Mouse (Mus musculus) liver, embryonic 15.5 days (tissue): ENCODE measurements around the gene Pibf1. TPM values are rescaled to one million over a fixed set of nuclear protein-coding genes. Genes with fewer than 3 reads are reported as not detected.

ENCODE experiments used
- ATAC-seq: fragments of 200-750 bp; cut with Nextera tagmentation; 2 replicates; pipeline ENCODE4 v1.8.0; 2017; ENCODE audit warnings: moderate number of reproducible peaks, mild to moderate bottlenecking, moderate library complexity; ENCODE audit not compliant: insufficient read depth
- H3K27ac ChIP-seq: fragments of 300-500 bp; sonication (generic); replicated peaks from 2 replicates; pipeline ENCODE4 v1.5.1; 2015; ENCODE audit warnings: mild to moderate bottlenecking, inconsistent platforms
- H3K27me3 ChIP-seq: fragments of 300-500 bp; sonication (generic); 2 replicates; pipeline ENCODE4 v1.6.1; 2015; ENCODE audit warnings: mild to moderate bottlenecking, inconsistent platforms
- H3K36me3 ChIP-seq: fragments of 300-500 bp; sonication (generic); replicated peaks from 2 replicates; pipeline ENCODE4 v1.6.1; 2015; ENCODE audit warnings: moderate library complexity, mild to moderate bottlenecking, inconsistent platforms
- H3K4me1 ChIP-seq: fragments of 300-500 bp; sonication (generic); replicated peaks from 2 replicates; pipeline ENCODE4 v1.6.1; 2015; ENCODE audit warnings: inconsistent platforms
- H3K4me2 ChIP-seq: fragments of 300-500 bp; sonication (generic); 2 replicates; pipeline ENCODE4 v1.6.1; 2015; ENCODE audit warnings: moderate library complexity, mild to moderate bottlenecking, inconsistent platforms
- H3K4me3 ChIP-seq: fragments of 300-500 bp; sonication (generic); replicated peaks from 2 replicates; pipeline ENCODE4 v1.5.1; 2015; ENCODE audit warnings: mild to moderate bottlenecking, inconsistent platforms
- H3K9ac ChIP-seq: fragments of 300-500 bp; sonication (generic); 2 replicates; pipeline ENCODE4 v1.6.1; 2015; ENCODE audit warnings: moderate library complexity, mild to moderate bottlenecking, inconsistent platforms
- H3K9me3 ChIP-seq: fragments of 300-500 bp; sonication (generic); replicated peaks from 2 replicates; pipeline ENCODE4 v1.6.1; 2016; ENCODE audit warnings: inconsistent platforms
- WGBS: fragments of 180-500 bp; shearing (Covaris S2); methylation state at CpG from one replicate; pipeline ENCODE4 v1.1.7; 2015; ENCODE audit warnings: mixed read lengths; ENCODE audit not compliant: insufficient replicate concordance; 5-methylcytosine and 5-hydroxymethylcytosine counted together
- polyA plus RNA-seq: library from polyadenylated mRNA; unstranded; fragments of >200 nt; fragmentation: Nextera tagmentation; extraction: Ambion mirVana; gene quantifications from 2 replicates; pipeline ENCODE4 v1.2.1, GENCODE M21; 2015

Pibf1 gene
- polyA plus RNA-seq, 1 experiment from 2014 or later, result 5.2 TPM

GRCm38 (mm10) chr14:99107631-99108187 is 8.5 kb downstream of the Pibf1 start:
- Histone ChIP-seq H3K9me3 (no peaks in the 10 kb centered on the region), H3K4me2 (no peak overlapping the region), H3K9ac (no peak overlapping the region), H3K36me3 (peaks cover 43% of the 10 kb centered on the region), H3K27ac (no peak overlapping the region), H3K4me1 (0 out of 2 replicates have a peak, but pooled peaks cover 4% of the 10 kb centered on the region), H3K27me3 (no peaks in the 10 kb centered on the region), H3K4me3 (no peak overlapping the region)
- ATAC-seq, result no peak
- 68% methylated on average over 2 of the region's 2 CpGs for WGBS

DNA sequence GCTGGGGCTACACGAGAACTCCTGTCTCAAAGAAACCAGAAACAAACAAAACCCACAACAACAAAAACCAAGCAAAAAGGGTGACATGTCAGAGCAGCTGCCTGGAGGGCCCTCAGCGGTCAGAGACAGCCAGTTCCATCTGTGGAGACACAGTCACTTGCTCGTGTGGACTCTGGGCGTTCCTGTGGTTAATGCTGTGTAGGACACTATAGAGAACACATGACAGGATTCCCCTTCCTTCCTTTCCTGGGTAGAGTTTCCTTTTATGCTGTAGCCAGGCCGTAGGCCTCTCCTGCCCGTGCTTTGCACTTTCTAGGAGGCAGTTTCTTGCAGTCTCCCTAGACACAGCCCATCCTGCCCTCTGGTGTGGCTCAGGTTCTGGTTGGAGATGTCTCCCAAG is 9.5 kb downstream of the Pibf1 start:
- ATAC-seq, result peak; percentile 42; the same call in 1 of the 2 replicates
- 38% methylated on average over 6 of the region's 6 CpGs for WGBS
- 0 out of 2 replicates have a peak, but pooled peaks cover 4% of the 10 kb centered on the region for H3K4me1 ChIP-seq

DNA sequence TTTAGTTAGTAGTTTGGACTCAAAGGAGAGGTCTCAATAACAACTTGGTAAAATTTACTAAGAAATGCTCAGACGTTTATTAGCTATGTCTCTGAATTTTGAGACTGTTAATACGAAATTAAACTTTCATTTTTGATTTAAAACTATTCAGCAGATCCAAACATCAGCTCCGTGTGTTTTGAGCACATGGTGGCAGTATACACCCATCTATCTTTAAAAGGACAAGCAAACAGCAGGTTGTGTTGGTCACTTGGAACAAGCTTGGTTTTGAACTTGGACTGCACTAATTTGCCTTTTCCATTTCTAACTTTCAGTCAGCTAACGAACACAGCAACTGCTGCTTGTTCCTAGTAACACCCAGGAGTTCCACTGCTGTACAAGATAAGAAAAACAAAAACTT is 18.4 kb downstream of the Pibf1 start:
- no peak for ATAC-seq
- WGBS, result 54% methylated on average over 4 of the region's 4 CpGs

More for the DNA sequence above, 9.5 kb downstream of the Pibf1 start:
- Histone ChIP-seq H3K27ac (no peak overlapping the region), H3K36me3 (peaks cover 41% of the 10 kb centered on the region), H3K9me3 (no peaks in the 10 kb centered on the region), H3K9ac (no peak overlapping the region), H3K4me2 (no peak overlapping the region), H3K4me3 (no peak overlapping the region), H3K27me3 (no peaks in the 10 kb centered on the region)

GRCm38 (mm10) chr14:99121584-99122339 is 22.5 kb downstream of the Pibf1 start:
- Histone ChIP-seq H3K27me3 (no peaks in the 10 kb centered on the region), H3K9ac (no peak overlapping the region), H3K4me2 (no peak overlapping the region), H3K4me1 (no peaks in the 10 kb centered on the region), H3K4me3 (no peak overlapping the region), H3K36me3 (0 out of 2 replicates have a peak, but pooled peaks cover 4% of the 10 kb centered on the region), H3K9me3 (no peaks in the 10 kb centered on the region), H3K27ac (no peak overlapping the region)
- ATAC-seq, result no peak
- 80% methylated on average over 11 of the region's 11 CpGs for WGBS

More for the DNA sequence above, 18.4 kb downstream of the Pibf1 start:
- no peaks in the 10 kb centered on the region for H3K4me1 ChIP-seq
- H3K9ac ChIP-seq, result no peak overlapping the region
- no peak overlapping the region for H3K4me2 ChIP-seq
- H3K36me3 ChIP-seq, result peaks cover 14% of the 10 kb centered on the region; the same call in 1 of the 2 replicates
- H3K27me3 ChIP-seq, result no peaks in the 10 kb centered on the region
- no peak overlapping the region for H3K4me3 ChIP-seq
- no peak overlapping the region for H3K27ac ChIP-seq
- no peaks in the 10 kb centered on the region for H3K9me3 ChIP-seq

DNA sequence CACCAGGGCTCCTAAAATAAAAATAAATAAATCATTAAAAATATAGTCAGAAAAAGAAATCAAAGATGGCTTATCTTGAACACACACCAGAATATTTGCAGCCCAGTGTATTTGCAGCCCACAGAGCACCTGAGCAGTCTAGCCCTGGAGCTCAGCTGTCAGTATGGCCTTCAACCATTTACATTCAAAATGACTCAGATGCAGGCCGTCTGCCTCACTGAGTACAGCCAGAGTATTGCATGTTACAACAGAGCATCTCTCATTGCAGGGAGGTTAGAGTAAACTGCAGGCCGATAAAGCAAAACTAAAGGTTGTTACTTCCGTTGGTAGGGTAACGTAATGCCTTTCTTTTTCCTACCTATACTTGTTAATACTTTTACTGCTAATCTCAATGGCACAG is 24.9 kb downstream of the Pibf1 start:
- WGBS, result 77% methylated on average over 4 of the region's 4 CpGs
- H3K27me3 ChIP-seq, result no peaks in the 10 kb centered on the region
- no peaks in the 10 kb centered on the region for H3K36me3 ChIP-seq
- no peaks in the 10 kb centered on the region for H3K9me3 ChIP-seq
- H3K4me1 ChIP-seq, result no peaks in the 10 kb centered on the region
- no peak overlapping the region for H3K9ac ChIP-seq
- H3K4me2 ChIP-seq, result no peak overlapping the region
- H3K27ac ChIP-seq, result no peak overlapping the region
- no peak overlapping the region for H3K4me3 ChIP-seq
- ATAC-seq, result no peak

- no peak for ATAC-seq
These were observed 27.5 kb downstream of the Pibf1 start for GRCm38 (mm10) chr14:99126713-99127112.

GRCm38 (mm10) chr14:99127509-99127908 is 28.3 kb downstream of the Pibf1 start:
- ATAC-seq, result no peak
- Histone ChIP-seq H3K4me3 (no peak overlapping the region), H3K27ac (no peak overlapping the region), H3K9me3 (no peaks in the 10 kb centered on the region), H3K9ac (no peak overlapping the region), H3K4me2 (no peak overlapping the region), H3K36me3 (no peaks in the 10 kb centered on the region), H3K27me3 (no peaks in the 10 kb centered on the region), H3K4me1 (no peaks in the 10 kb centered on the region)
- 62% methylated on average over 1 of the region's 1 CpGs for WGBS

More at GRCm38 (mm10) chr14:99126713-99127112, 27.5 kb downstream of the Pibf1 start:
- Histone ChIP-seq H3K4me1 (no peaks in the 10 kb centered on the region), H3K4me2 (no peak overlapping the region), H3K27me3 (no peaks in the 10 kb centered on the region), H3K4me3 (no peak overlapping the region), H3K27ac (no peak overlapping the region), H3K9me3 (no peaks in the 10 kb centered on the region), H3K9ac (no peak overlapping the region), H3K36me3 (no peaks in the 10 kb centered on the region)
- WGBS, result 68% methylated on average over 4 of the region's 4 CpGs

GRCm38 (mm10) chr14:99129050-99129449 is 29.8 kb downstream of the Pibf1 start:
- H3K4me3 ChIP-seq, result no peak overlapping the region
- no peaks in the 10 kb centered on the region for H3K27me3 ChIP-seq
- no peak overlapping the region for H3K9ac ChIP-seq
- no peak overlapping the region for H3K4me2 ChIP-seq
- ATAC-seq, result no peak
- H3K9me3 ChIP-seq, result no peaks in the 10 kb centered on the region
- peaks cover 3% of the 10 kb centered on the region; the same call in 1 of the 2 replicates for H3K36me3 ChIP-seq
- WGBS, result 67% methylated on average over 2 of the region's 2 CpGs
- H3K27ac ChIP-seq, result no peak overlapping the region
- H3K4me1 ChIP-seq, result no peaks in the 10 kb centered on the region

GRCm38 (mm10) chr14:99134048-99134447 is 34.8 kb downstream of the Pibf1 start:
- H3K4me3 ChIP-seq, result no peak overlapping the region
- no peak for ATAC-seq
- no peak overlapping the region for H3K4me2 ChIP-seq
- peaks cover 20% of the 10 kb centered on the region for H3K36me3 ChIP-seq
- H3K9ac ChIP-seq, result no peak overlapping the region
- no peaks in the 10 kb centered on the region for H3K9me3 ChIP-seq
- H3K4me1 ChIP-seq, result no peaks in the 10 kb centered on the region
- H3K27ac ChIP-seq, result no peak overlapping the region
- no peaks in the 10 kb centered on the region for H3K27me3 ChIP-seq
- WGBS, result 80% methylated on average over 2 of the region's 2 CpGs

DNA sequence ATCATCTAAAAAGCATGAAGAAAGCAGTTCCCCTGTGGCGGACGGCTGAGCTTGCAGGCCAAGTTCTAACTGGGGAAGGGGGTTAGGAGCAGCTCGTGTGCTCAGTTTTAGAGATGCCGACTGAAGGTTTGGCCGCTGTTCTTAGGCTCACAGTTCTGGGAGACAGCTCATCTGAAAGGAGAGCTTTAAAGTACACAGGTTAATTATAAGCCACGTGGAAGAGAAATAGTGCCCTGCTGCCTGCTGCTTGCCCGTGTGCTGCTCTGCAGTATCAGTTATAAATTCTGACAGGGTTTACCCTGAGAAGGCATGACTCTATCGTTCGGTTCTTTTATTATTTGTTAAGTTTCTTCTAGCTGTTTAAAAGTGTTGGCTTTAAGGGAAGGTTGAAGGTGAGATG is 36.5 kb downstream of the Pibf1 start:
- Histone ChIP-seq H3K27ac (no peak overlapping the region), H3K36me3 (peaks cover 20% of the 10 kb centered on the region), H3K9ac (no peak overlapping the region), H3K9me3 (no peaks in the 10 kb centered on the region), H3K27me3 (no peaks in the 10 kb centered on the region), H3K4me2 (no peak overlapping the region), H3K4me3 (no peak overlapping the region), H3K4me1 (no peaks in the 10 kb centered on the region)
- ATAC-seq, result no peak
- 83% methylated on average over 9 of the region's 9 CpGs for WGBS

DNA sequence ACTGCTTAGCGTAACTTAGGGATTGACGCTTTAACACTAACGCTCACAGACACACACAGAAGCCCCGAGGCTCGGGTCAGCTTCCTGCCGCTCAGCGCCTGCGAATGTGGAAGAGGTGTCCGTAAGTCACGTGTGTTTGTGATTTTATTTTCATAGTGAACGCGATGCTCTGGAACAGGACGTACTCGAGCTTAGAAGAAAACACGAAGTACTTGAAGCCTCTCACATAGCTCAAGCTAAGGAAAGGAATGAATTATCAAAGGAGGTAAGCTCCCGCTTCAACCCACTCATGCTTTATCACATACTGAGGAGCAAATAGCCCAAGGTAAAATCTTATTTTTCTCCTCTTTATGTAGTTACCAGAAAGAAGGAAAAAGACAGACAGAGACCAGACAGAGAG is 37.1 kb downstream of the Pibf1 start:
- no peak overlapping the region for H3K4me3 ChIP-seq
- no peaks in the 10 kb centered on the region for H3K27me3 ChIP-seq
- H3K27ac ChIP-seq, result no peak overlapping the region
- H3K4me1 ChIP-seq, result no peaks in the 10 kb centered on the region
- 90% methylated on average over 16 of the region's 16 CpGs for WGBS
- no peak for ATAC-seq
- H3K9me3 ChIP-seq, result no peaks in the 10 kb centered on the region
- H3K4me2 ChIP-seq, result no peak overlapping the region
- H3K36me3 ChIP-seq, result peaks cover 20% of the 10 kb centered on the region
- no peak overlapping the region for H3K9ac ChIP-seq
